Mouse (Mus musculus): ENCODE data around the gene Clps.

Clps gene

DNA sequence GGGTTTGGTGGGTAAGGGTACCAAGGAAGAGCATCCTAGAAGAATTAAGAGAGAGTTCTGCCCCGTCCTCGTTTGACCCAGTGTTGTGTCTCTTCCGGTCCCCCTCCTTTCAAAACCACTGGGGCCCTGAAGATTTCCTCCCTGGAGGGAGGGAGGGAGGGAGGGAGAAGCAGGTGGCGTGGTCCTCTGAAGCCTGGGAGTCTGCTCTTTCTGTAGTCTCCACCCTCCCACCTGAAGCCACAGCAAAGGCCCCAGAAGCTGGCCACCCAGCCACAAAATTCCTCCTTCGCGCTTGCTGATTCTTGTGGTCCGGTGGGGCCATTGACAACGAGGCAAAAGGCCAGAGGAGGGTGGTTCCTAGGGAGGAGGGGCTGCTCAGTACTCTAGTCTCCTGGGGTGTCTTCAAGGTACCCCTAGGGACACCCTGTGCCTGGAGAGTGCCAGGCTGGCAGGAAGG, 41.9 kb downstream of the Clps start:
- DNase-seq (ENCODE audit: low read depth, low spot score) = no peak

DNA sequence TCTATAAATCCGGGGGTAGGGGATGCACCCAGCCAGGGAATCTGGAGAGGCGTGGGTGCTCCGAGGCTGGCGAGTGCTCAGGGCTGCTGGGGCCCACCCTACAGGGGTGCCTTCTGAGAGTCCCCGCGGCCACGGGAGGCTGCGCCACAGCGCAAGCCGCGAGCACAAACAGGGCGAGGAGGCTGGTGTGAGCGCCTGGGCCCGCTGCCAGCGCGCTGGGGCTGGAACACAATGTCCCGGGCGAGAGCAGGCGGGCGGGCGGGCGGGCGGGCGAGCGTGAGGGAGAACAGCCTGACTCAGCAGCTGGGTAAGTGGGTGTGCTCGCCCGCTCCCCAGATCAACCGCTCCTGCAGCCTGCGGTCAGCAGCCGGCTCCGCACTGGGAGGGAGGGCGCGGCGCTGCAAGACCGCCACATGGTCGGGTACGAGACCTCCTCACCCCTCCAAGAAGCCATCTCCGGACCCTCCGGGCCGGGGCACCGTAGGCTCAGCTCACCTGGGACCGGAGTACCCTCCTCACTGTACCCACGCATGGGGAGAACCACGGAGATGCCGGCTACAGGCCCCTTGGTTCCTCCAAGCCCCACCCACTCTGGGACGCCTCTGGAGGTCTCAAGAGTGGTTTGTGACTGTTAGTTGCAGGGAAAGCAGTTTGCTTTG, 42.5 kb downstream of the Clps start:
- no peak for DNase-seq (ENCODE audit: low read depth, low spot score)

GRCm38 (mm10) chr17:28517441-28517955, 43.1 kb downstream of the Clps start, which contains the start of gene Fkbp5:
Gene Fkbp5, minus strand, starts transcription at chr17:28517527.
- no peak for DNase-seq (ENCODE audit: low read depth, low spot score)

DNA sequence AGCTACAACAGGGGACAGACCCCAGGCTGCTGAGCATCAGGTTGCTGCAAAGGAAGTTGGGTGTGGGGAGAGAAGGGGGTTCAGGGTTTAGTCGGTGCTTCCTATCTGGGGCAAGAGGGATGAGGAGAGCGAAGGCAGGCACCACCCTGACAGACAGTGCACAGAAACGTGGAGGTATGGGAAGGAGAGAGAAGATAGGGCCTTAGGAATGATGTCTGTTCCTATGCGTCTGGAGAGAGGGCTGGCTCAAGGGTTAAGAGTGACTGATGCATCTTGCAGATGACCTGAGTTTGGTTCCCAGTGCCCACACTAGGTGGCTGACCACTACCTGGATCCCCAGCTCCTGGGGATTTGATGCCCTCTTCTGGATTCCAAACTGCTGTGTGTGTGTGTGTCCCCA, 43.7 kb downstream of the Clps start:
- no peak for DNase-seq (ENCODE audit: low read depth, low spot score)

DNA sequence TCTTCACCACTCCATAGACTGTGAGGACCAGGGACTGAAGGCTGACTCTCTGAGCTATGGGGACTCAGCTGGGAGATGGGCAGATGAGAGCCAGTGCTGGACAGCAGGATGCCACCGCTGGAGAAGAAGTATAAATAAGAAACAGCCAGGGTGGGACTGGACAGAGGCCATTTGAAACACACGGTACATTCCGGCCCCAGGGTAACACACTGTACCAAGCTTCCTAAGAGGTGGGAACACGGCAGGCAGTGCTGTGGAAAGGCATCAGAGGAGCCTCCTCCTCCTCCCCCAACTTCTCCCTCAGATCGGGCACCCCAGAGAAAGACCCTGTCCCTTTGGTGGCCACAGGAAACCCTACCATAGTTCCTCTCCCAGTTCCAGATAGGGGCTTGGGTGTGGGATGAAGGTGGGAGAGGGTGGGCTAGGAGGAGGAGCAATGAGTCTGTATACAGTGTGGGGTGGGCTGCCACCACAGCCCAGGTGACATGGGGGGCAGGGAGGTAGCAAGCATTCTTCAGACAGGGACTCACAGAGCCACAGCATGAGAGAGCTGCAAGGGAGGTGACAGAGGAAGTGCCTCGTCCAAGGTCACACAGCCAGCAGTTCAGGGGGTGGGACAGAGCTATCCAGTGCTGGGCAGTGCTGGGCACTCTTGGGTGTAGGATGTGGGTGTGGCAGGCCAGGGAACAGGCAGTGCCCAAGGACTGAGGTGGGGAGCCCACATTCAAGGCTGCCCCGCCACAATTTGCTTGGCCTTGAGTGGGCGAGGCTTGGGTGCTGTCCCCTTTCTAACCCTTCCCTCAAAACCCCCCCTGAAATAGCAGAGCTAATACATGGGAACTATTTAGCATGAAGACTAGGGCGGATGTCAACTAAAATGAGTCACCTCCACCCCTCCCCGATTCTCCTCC, 44.9 kb downstream of the Clps start:
- DNase-seq (ENCODE audit: low read depth, low spot score) = no peak

DNA sequence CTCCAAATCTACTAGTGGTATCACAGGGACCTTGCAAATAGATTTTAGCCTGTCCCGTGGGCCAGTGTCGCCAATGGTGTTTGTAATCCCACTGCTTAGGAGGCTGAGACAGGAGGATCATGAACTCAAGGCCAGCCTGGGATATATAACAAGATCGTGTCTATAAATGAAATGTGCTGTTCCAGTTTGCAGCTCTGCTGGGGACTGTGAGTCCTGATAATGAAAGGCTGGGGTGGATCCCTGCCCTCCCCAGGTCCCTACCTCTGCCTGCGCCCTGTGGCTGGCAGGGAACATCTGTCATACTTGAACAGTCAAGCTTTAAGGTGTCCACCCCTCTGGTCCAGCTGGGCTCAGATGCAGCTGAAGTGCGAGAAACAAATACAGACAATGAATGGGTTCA, 46.0 kb downstream of the Clps start:
- DNase-seq (ENCODE audit: low read depth, low spot score) = no peak

DNA sequence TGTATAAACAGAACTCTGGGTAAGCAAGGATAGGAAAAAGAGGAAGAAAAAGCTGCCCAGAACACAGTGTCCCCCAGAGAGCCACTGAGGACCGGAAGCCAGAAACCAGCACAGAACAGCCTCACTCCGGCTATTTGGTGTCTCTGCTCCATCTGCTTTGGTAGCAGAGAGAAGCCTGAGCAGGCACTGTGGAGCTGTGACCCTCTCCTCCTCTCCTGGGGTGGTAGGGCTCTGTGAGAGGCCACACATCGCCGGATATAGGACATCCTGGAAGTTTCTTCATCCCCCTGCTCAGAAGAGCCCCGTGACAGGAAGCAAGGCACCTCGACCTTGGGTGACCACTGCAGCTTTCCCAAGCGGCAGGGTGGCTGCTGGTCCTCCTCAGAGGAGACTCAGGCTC, 46.7 kb downstream of the Clps start:
- no peak for DNase-seq (ENCODE audit: low read depth, low spot score)

GRCm38 (mm10) chr17:28513337-28513736, 47.2 kb downstream of the Clps start:
- DNase-seq (ENCODE audit: low read depth, low spot score) = no peak

DNA sequence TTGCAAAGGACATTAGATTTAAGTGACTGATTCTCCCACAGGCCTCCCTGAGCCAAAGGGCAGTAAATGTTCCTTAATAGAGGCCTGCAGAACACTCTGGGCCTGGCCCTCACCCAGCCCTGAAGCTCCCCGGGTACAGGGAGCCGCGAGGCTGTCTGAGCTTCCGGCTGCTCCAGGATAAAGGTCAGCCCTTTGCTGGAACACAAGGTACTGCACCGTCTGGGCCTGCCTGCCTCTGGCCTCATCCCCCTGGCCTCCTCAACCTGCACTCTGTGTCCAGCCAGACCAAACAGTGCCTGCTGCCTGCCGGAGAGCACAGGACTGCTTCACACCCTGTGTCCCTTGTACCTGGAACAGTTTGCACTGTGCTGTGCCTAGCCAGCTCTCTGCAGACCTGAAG, 47.9 kb downstream of the Clps start:
- DNase-seq (ENCODE audit: low read depth, low spot score) = no peak

DNA sequence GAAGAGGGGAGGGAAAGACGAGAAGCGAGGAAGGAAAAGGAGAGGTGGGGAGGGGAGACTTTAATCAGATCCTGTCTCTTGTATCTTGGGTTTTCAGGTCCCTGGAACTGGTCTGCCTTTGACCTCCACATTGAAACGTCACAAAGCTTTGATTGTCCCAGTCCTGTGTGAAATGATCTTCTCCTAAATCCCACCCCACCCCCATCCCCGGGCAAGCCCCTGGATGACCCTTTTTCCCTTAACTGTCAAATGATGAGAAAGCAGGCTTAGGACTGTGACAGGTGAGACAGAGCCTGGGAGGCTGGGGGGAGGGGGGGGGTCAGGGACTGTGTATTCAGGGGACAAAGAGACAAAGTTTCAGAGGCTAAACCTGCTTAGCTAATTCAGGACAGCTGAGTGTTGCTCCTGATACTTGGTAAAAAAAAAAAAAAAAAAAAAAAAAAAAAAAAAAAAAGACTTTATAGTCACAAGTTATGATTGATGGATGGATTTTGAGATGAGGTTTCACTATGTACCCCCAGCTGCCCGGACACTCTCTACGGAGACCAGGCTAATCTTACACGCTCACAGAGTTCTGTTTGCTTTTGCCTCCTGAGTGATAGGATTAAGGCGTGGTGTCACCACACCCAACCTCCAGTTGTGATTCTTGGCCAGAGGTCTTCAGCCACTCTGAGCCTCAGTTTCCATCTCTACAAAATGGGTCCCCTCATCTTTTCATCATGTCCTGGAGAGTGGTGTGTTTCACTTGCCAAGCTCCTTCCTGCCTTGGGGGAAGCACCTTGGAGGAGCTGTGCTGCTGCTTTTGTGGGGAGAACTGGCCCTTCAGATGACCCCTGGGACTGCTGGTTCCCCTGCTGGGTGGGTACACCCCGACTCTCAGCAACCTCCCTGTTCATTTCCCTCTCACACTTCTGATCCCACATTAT, 48.7 kb downstream of the Clps start:
- no peak for DNase-seq (ENCODE audit: low read depth, low spot score)

- no peak for DNase-seq (ENCODE audit: low read depth, low spot score)
Measured at GRCm38 (mm10) chr17:28510445-28511342, 49.9 kb downstream of the Clps start.
